Mouse (Mus musculus) heart, postnatal 0 days (tissue): ENCODE measurements around the gene Eef2. TPM values are rescaled to one million over a fixed set of nuclear protein-coding genes. Genes with fewer than 3 reads are reported as not detected.
A peak's percentile ranks its signal among the peaks of the same experiment; 100 is the strongest.
"Not testable (repeated sequence)": the region's sequence is repeated elsewhere in the genome, so short reads cannot be mapped to it uniquely, and the experiment has no call there.

Source experiments
- ATAC-seq: fragments of 200-750 bp; cut with Nextera tagmentation; 2 replicates; pipeline ENCODE4 v1.8.0; 2017; ENCODE audit warnings: low read depth, moderate number of reproducible peaks, moderate library complexity; ENCODE audit not compliant: insufficient read depth
- DNase-seq: peaks from one replicate; pipeline ENCODE4 v3.0.0-alpha.2; 2016; ENCODE audit warnings: low spot score
- H3K27ac ChIP-seq: fragments of 300-500 bp; sonication (generic); 2 replicates; pipeline ENCODE4 v1.5.1; 2014; ENCODE audit warnings: low read depth, mild to moderate bottlenecking
- H3K27me3 ChIP-seq: fragments of 300-500 bp; sonication (generic); 2 replicates; pipeline ENCODE4 v1.6.1; 2014; ENCODE audit warnings: low read length, mixed read lengths; ENCODE audit not compliant: control insufficient read depth, insufficient read depth
- H3K36me3 ChIP-seq: fragments of 300-500 bp; sonication (generic); replicated peaks from 2 replicates; pipeline ENCODE4 v1.6.1; 2014; ENCODE audit warnings: low read length, mixed read lengths; ENCODE audit not compliant: control insufficient read depth, insufficient read depth
- H3K4me1 ChIP-seq: fragments of 300-500 bp; sonication (generic); 2 replicates; pipeline ENCODE4 v1.6.1; 2014; ENCODE audit warnings: antibody characterized with exemption; ENCODE audit not compliant: control insufficient read depth, insufficient read depth
- H3K4me2 ChIP-seq: fragments of 300-500 bp; sonication (generic); 2 replicates; pipeline ENCODE4 v1.6.1; 2014; ENCODE audit warnings: low read depth, mild to moderate bottlenecking, low read length, moderate library complexity
- H3K4me3 ChIP-seq: fragments of 300-500 bp; sonication (generic); 2 replicates; pipeline ENCODE4 v1.5.1; 2014; ENCODE audit warnings: low read depth, low read length
- H3K9ac ChIP-seq: fragments of 300-500 bp; sonication (generic); replicated peaks from 2 replicates; pipeline ENCODE4 v1.6.1; 2014; ENCODE audit warnings: low read depth, low read length, mixed read lengths
- H3K9me3 ChIP-seq: fragments of 300-500 bp; sonication (generic); replicated peaks from 2 replicates; pipeline ENCODE4 v1.6.1; 2016; ENCODE audit warnings: low read length; ENCODE audit not compliant: control insufficient read depth
- CTCF ChIP-seq: IDR thresholded peaks from 2 replicates; pipeline ENCODE4 v1.5.1; 2016; ENCODE audit warnings: antibody characterized with exemption, control low read depth, low read depth
- EP300 ChIP-seq: IDR thresholded peaks from 2 replicates; pipeline ENCODE4 v1.6.1; 2016; ENCODE audit warnings: antibody characterized with exemption, low read depth
- WGBS: fragments of 180-500 bp; shearing (Covaris S2); extraction: QIAGEN DNeasy Blood & Tissue Kit; methylation state at CpG from one replicate; pipeline ENCODE4 v1.1.7; 2014; 5-methylcytosine and 5-hydroxymethylcytosine counted together
- polyA plus RNA-seq: library from polyadenylated mRNA; unstranded; fragments of >200 nt; fragmentation: Nextera tagmentation; extraction: Ambion mirVana; gene quantifications from 2 replicates; pipeline ENCODE4 v1.2.1, GENCODE M21; 2015
- total RNA-seq: library from RNA; depleted of rRNA; stranded (reverse); fragments of >200 nt; gene quantifications from 2 replicates; pipeline ENCODE4 v1.2.3, GENCODE M21; 2014; ENCODE audit warnings: low replicate concordance

The Eef2 gene
- total and polyA plus RNA-seq, 2 experiments from 2014 or later, result 370 to 1,828 TPM

- Histone ChIP-seq H3K27ac (no peak overlapping the region), H3K36me3 (no peaks in the 10 kb centered on the region), H3K4me3 (no peak overlapping the region), H3K27me3 (no peaks in the 10 kb centered on the region), H3K4me1 (no peaks in the 10 kb centered on the region), H3K9ac (no peak overlapping the region), H3K9me3 (no peaks in the 10 kb centered on the region), H3K4me2 (no peak overlapping the region)
- DNase-seq (no peak), ATAC-seq (no peak)
- 82% methylated on average over 6 of the region's 6 CpGs for WGBS
- TF ChIP-seq EP300 (no peak), CTCF (no peak)
These were observed 39.8 kb downstream of the Eef2 start for GRCm38 (mm10) chr10:81216260-81216659.

GRCm38 (mm10) chr10:81216810-81217209, 40.4 kb downstream of the Eef2 start:
- Histone ChIP-seq H3K4me1 (no peaks in the 10 kb centered on the region), H3K27ac (no peak overlapping the region), H3K4me2 (no peak overlapping the region), H3K9me3 (no peaks in the 10 kb centered on the region), H3K27me3 (no peaks in the 10 kb centered on the region), H3K36me3 (no peaks in the 10 kb centered on the region), H3K9ac (no peak overlapping the region), H3K4me3 (no peak overlapping the region)
- no peak for ATAC-seq
- no peak for DNase-seq
- 79% methylated on average over 6 of the region's 6 CpGs for WGBS
- TF ChIP-seq CTCF, result no peak
- TF ChIP-seq EP300, result no peak

- not testable (repeated sequence) for H3K9ac ChIP-seq, H3K9me3 ChIP-seq, DNase-seq, H3K4me1 ChIP-seq, H3K27ac ChIP-seq, H3K4me2 ChIP-seq, H3K4me3 ChIP-seq, H3K27me3 ChIP-seq, H3K36me3 ChIP-seq, ATAC-seq
- TF ChIP-seq CTCF, result peak; percentile 61
- WGBS, result 6% methylated on average over 1 of the region's 1 CpGs
These were observed 40.8 kb downstream of the Eef2 start for GRCm38 (mm10) chr10:81217267-81217666.

- no peak for DNase-seq
- peak; percentile 64; the same call in 1 of the 2 replicates for ATAC-seq
- Histone ChIP-seq H3K9ac (no peak overlapping the region), H3K4me1 (no peaks in the 10 kb centered on the region), H3K27ac (no peak overlapping the region), H3K27me3 (no peaks in the 10 kb centered on the region), H3K9me3 (no peaks in the 10 kb centered on the region), H3K4me3 (no peak overlapping the region), H3K4me2 (no peak overlapping the region), H3K36me3 (no peaks in the 10 kb centered on the region)
- 20% methylated on average over 7 of the region's 7 CpGs for WGBS
- TF ChIP-seq CTCF, result peak; percentile 79
- TF ChIP-seq EP300, result no peak
These were observed 41.5 kb downstream of the Eef2 start for GRCm38 (mm10) chr10:81217964-81218363.

- Histone ChIP-seq H3K27me3 (no peaks in the 10 kb centered on the region), H3K4me3 (no peak overlapping the region), H3K4me1 (no peaks in the 10 kb centered on the region), H3K9ac (no peak overlapping the region), H3K4me2 (no peak overlapping the region), H3K36me3 (no peaks in the 10 kb centered on the region), H3K9me3 (no peaks in the 10 kb centered on the region), H3K27ac (no peak overlapping the region)
- DNase-seq (no peak), ATAC-seq (no peak)
- WGBS, result 75% methylated on average over 5 of the region's 5 CpGs
- no peak for TF ChIP-seq EP300
- TF ChIP-seq CTCF, result no peak
These were observed 45.1 kb downstream of the Eef2 start for GRCm38 (mm10) chr10:81221402-81222015.

- WGBS, result 59% methylated on average over 2 of the region's 2 CpGs
- not testable (repeated sequence) for H3K4me2 ChIP-seq, ATAC-seq
These were observed 47.3 kb downstream of the Eef2 start for GRCm38 (mm10) chr10:81223731-81224130.

More at GRCm38 (mm10) chr10:81223731-81224130, 47.3 kb downstream of the Eef2 start:
- H3K4me1 ChIP-seq, H3K36me3 ChIP-seq, H3K9ac ChIP-seq, DNase-seq, H3K4me3 ChIP-seq, H3K9me3 ChIP-seq, H3K27ac ChIP-seq, H3K27me3 ChIP-seq: not testable (repeated sequence)
